Mouse (Mus musculus) mouse embryonic stem cell (cell line): Measurements from ENCODE around the gene Ripor2.

Source experiments
- in situ Hi-C, 2 experiments: fragments of 300-500 bp; cut with MboI; formaldehyde crosslinking; loops; 1 replicate in 1 of 2; 3 replicates in 1 of 2; pipeline ENCODE4 v1.14.3; 2019 to 2020; ENCODE audit warnings: low sequenced_read_pairs in 2 of 2, low pct_unique_long_range_greater_than_20kb in 1 of 2, mixed read lengths in 1 of 2; ENCODE audit not compliant: unreplicated experiment in 1 of 2

The Ripor2 gene

GRCm38 (mm10) chr13:24679027-24679680, 97.2 kb downstream of the Ripor2 start:
- in situ Hi-C loops, result loop anchor here in 1 of 2 experiments (25.0 kb wide), 1 partner anchor 167 kb away; no protein-coding TSS in a partner anchor

GRCm38 (mm10) chr13:24680951-24681350, 99.0 kb downstream of the Ripor2 start:
- in situ Hi-C loops, result loop anchor here (10.0 to 25.0 kb wide), 2 partner anchors 146 to 169 kb away; no protein-coding TSS in a partner anchor

- in situ Hi-C loops, result loop anchor here (10.0 to 25.0 kb wide), 2 partner anchors 148 to 170 kb away; no protein-coding TSS in a partner anchor
Observed at GRCm38 (mm10) chr13:24682346-24682745, 100.4 kb downstream of the Ripor2 start.

- in situ Hi-C loops, result loop anchor here (10.0 to 25.0 kb wide), 2 partner anchors 150 to 172 kb away; no protein-coding TSS in a partner anchor
Observed at GRCm38 (mm10) chr13:24684503-24684902, 102.5 kb downstream of the Ripor2 start.

- in situ Hi-C loops, result loop anchor here (10.0 to 25.0 kb wide), 2 partner anchors 151 to 174 kb away; no protein-coding TSS in a partner anchor
Observed at GRCm38 (mm10) chr13:24685846-24686245, 103.9 kb downstream of the Ripor2 start.

- in situ Hi-C loops, result loop anchor here (10.0 to 25.0 kb wide), 2 partner anchors 152 to 175 kb away; no protein-coding TSS in a partner anchor
Observed at GRCm38 (mm10) chr13:24686705-24687665, 105.0 kb downstream of the Ripor2 start.

GRCm38 (mm10) chr13:24693312-24693711, 111.3 kb downstream of the Ripor2 start:
- in situ Hi-C loops, result loop anchor here in 1 of 2 experiments (25.0 kb wide), 1 partner anchor 181 kb away; no protein-coding TSS in a partner anchor

GRCm38 (mm10) chr13:24698746-24699145, 116.8 kb downstream of the Ripor2 start:
- in situ Hi-C loops, result loop anchor here in 1 of 2 experiments (25.0 kb wide), 1 partner anchor 186 kb away; no protein-coding TSS in a partner anchor

GRCm38 (mm10) chr13:24702128-24702527, 120.1 kb downstream of the Ripor2 start:
- in situ Hi-C loops, result no loop called here

GRCm38 (mm10) chr13:24709656-24710396, 127.8 kb downstream of the Ripor2 start:
- in situ Hi-C loops, result no loop called here

GRCm38 (mm10) chr13:24710968-24711367, 129.0 kb downstream of the Ripor2 start:
- in situ Hi-C loops, result no loop called here

GRCm38 (mm10) chr13:24712581-24713130, 130.7 kb downstream of the Ripor2 start:
- in situ Hi-C loops, result no loop called here

- in situ Hi-C loops, result no loop called here
Observed at GRCm38 (mm10) chr13:24713434-24714000, 131.5 kb downstream of the Ripor2 start.

GRCm38 (mm10) chr13:24714360-24714885, 132.4 kb downstream of the Ripor2 start:
- in situ Hi-C loops, result no loop called here

GRCm38 (mm10) chr13:24715601-24716000, 133.6 kb downstream of the Ripor2 start:
- in situ Hi-C loops, result no loop called here

GRCm38 (mm10) chr13:24716441-24716840, 134.5 kb downstream of the Ripor2 start:
- in situ Hi-C loops, result no loop called here

- in situ Hi-C loops, result no loop called here
Observed at GRCm38 (mm10) chr13:24717677-24718076, 135.7 kb downstream of the Ripor2 start.
